Mouse (Mus musculus) common myeloid progenitor, adult 5-6 weeks (primary cell): Measurements from ENCODE around the gene Gm19426. TPM values are rescaled to one million over a fixed set of nuclear protein-coding genes. Genes with fewer than 3 reads are reported as not detected.
"Not testable (repeated sequence)": the region's sequence is repeated elsewhere in the genome, so short reads cannot be mapped to it uniquely, and the experiment has no call there.

Source experiments
- ATAC-seq: replicated peaks from 2 replicates; pipeline ENCODE4 v1.8.0; 2016; ENCODE audit warnings: low read depth, mild to moderate bottlenecking, moderate TSS enrichment, inconsistent platforms; ENCODE audit not compliant: poor library complexity, severe bottlenecking
- total RNA-seq: library from RNA; stranded (forward); fragments of 200-1000, 187-1606 nt; gene quantifications from 2 replicates; pipeline ENCODE4 v1.2.3, GENCODE M21; 2017

Gene Gm19426
- total RNA-seq, 1 experiment from 2014 or later = not detected

GRCm38 (mm10) chr2:84757026-84757682 lies 13.7 kb upstream of the Gm19426 start:
- peak; percentile 74 for ATAC-seq

GRCm38 (mm10) chr2:84756245-84756644 lies 12.8 kb upstream of the Gm19426 start:
- ATAC-seq = no peak

GRCm38 (mm10) chr2:84750115-84750514 lies 6.7 kb upstream of the Gm19426 start:
- no peak for ATAC-seq

- ATAC-seq = no peak
These were observed 671 bp upstream of the Gm19426 start for GRCm38 (mm10) chr2:84744126-84744525.

- peak; percentile 30 for ATAC-seq
These were observed 788 bp downstream of the Gm19426 start for GRCm38 (mm10) chr2:84742451-84743283.

GRCm38 (mm10) chr2:84741841-84742450 lies 1.5 kb downstream of the Gm19426 start:
- ATAC-seq = no peak

- peak; percentile 23 for ATAC-seq
These were observed 2.7 kb downstream of the Gm19426 start for GRCm38 (mm10) chr2:84740608-84741333.

- ATAC-seq = no peak
These were observed 5.1 kb downstream of the Gm19426 start for GRCm38 (mm10) chr2:84738271-84738911.

- ATAC-seq = 0 out of 2 replicates have a peak, but pooled peaks have one; percentile 5
These were observed 6.0 kb downstream of the Gm19426 start for GRCm38 (mm10) chr2:84737451-84737925.

- no peak for ATAC-seq
These were observed 6.9 kb downstream of the Gm19426 start for GRCm38 (mm10) chr2:84736312-84737161.

GRCm38 (mm10) chr2:84735346-84735920 lies 8.0 kb downstream of the Gm19426 start:
- ATAC-seq = peak; percentile 53

GRCm38 (mm10) chr2:84734919-84735318 lies 8.5 kb downstream of the Gm19426 start:
- no peak for ATAC-seq

GRCm38 (mm10) chr2:84734351-84734864 lies 9.0 kb downstream of the Gm19426 start:
- ATAC-seq = no peak

GRCm38 (mm10) chr2:84733579-84734300 lies 9.7 kb downstream of the Gm19426 start, which contains the start of gene Ypel4:
Ypel4 (plus strand) TSS chr2:84734058.
- peak; percentile 43 for ATAC-seq

GRCm38 (mm10) chr2:84732394-84732793 lies 11.1 kb downstream of the Gm19426 start:
- ATAC-seq = no peak

- no peak for ATAC-seq
These were observed 12.2 kb downstream of the Gm19426 start for GRCm38 (mm10) chr2:84731206-84731605.

GRCm38 (mm10) chr2:84728191-84728590 lies 15.3 kb downstream of the Gm19426 start:
- not testable (repeated sequence) for ATAC-seq
